Mouse (Mus musculus) liver, adult 2 months (tissue): ENCODE measurements around the gene Igdcc3.

Experiments used
- CTCF ChIP-seq: fragments of 200-500 bp; IDR thresholded peaks from 2 replicates; pipeline ENCODE4 v1.5.1; 2011; ENCODE audit warnings: low read depth, low read length, control low read depth
- POLR2A ChIP-seq: fragments of 200-500 bp; IDR thresholded peaks from 2 replicates; pipeline ENCODE4 v1.6.1; 2011; ENCODE audit warnings: low read length, control low read depth; ENCODE audit not compliant: insufficient read depth; ENCODE audit errors: extremely low read depth

- no peak for TF ChIP-seq CTCF
- no peak for TF ChIP-seq POLR2A
These were observed 452 bp downstream of the Igdcc3 start for GRCm38 (mm10) chr9:65141306-65141975.
